Mouse (Mus musculus) G1E (cell line): Measurements from ENCODE around the gene Uba3. TPM values are rescaled to one million over a fixed set of nuclear protein-coding genes. Genes with fewer than 3 reads are reported as not detected.

Source experiments
- ATAC-seq: 2 replicates; pipeline ENCODE4 v1.8.0; 2016; ENCODE audit warnings: mild to moderate bottlenecking; ENCODE audit not compliant: insufficient number of reproducible peaks, poor library complexity, low FRiP score, severe bottlenecking; ENCODE audit errors: extremely low read depth
- DNase-seq: peaks from one replicate; pipeline ENCODE4 v3.0.0; 2012; ENCODE audit warnings: low spot score
- H3K27me3 ChIP-seq: 2 replicates; pipeline ENCODE4 v1.6.1; 2012; ENCODE audit warnings: mild to moderate bottlenecking, low read length, inconsistent platforms; ENCODE audit not compliant: insufficient read depth
- H3K36me3 ChIP-seq: replicated peaks from 2 replicates; pipeline ENCODE3; 2012; ENCODE audit warnings: mild to moderate bottlenecking, inconsistent platforms
- H3K4me1 ChIP-seq: 2 replicates; pipeline ENCODE4 v1.6.1; 2012; ENCODE audit warnings: low read depth, low read length, inconsistent platforms, mixed read lengths; ENCODE audit not compliant: insufficient read depth
- H3K4me3 ChIP-seq: 2 replicates; pipeline ENCODE4 v1.5.1; 2012; ENCODE audit warnings: low read depth, mild to moderate bottlenecking, inconsistent platforms, low read length, moderate library complexity, mixed read lengths
- H3K9me3 ChIP-seq: replicated peaks from 2 replicates; pipeline ENCODE4 v1.6.1; 2012; ENCODE audit warnings: inconsistent platforms
- CTCF ChIP-seq: IDR thresholded peaks from 2 replicates; pipeline ENCODE4 v1.5.1; 2012; ENCODE audit warnings: low read depth, low read length, inconsistent platforms, mixed read lengths
- GATA1 ChIP-seq: IDR thresholded peaks from 2 replicates; pipeline ENCODE4 v1.6.1; 2012; ENCODE audit warnings: borderline replicate concordance, low read length, inconsistent platforms, mixed read lengths
- GATA2 ChIP-seq: IDR thresholded peaks from 2 replicates; pipeline ENCODE4 v1.6.1; 2012; ENCODE audit warnings: low read depth, low read length, inconsistent platforms, borderline replicate concordance
- POLR2AphosphoS5 ChIP-seq: IDR thresholded peaks from 2 replicates; pipeline ENCODE4 v1.6.1; 2012; ENCODE audit warnings: low read depth, low read length, inconsistent platforms; ENCODE audit not compliant: insufficient replicate concordance
- TAL1 ChIP-seq: conservative IDR thresholded peaks from 2 replicates; pipeline ENCODE4 v1.6.1; 2012; ENCODE audit warnings: low read depth, low read length, inconsistent platforms, mixed read lengths
- polyA plus RNA-seq: library from polyadenylated mRNA; stranded (reverse); fragments of >175 nt; gene quantifications from 2 replicates; pipeline ENCODE4 v1.2.3, GENCODE M21; 2012
- total RNA-seq, 2 experiments: library from RNA; stranded (forward) in 1 of 2; stranded (reverse) in 1 of 2; fragments of 200-1000 nt in 1 of 2; fragments of >200 nt in 1 of 2; fragmentation: Nextera tagmentation in 1 of 2; gene quantifications; 2 replicates each; pipeline ENCODE4 v1.2.3; 2014 to 2017

Uba3 gene
- total and polyA plus RNA-seq, 3 experiments: 11.2 to 122 (median 98.7) TPM

GRCm38 (mm10) chr6:97224505-97224904 is 19.1 kb upstream of the Uba3 start:
- DNase-seq (no peak), ATAC-seq (no peak)
- Histone ChIP-seq H3K4me3 (no peak overlapping the region), H3K4me1 (peaks cover 50% of the 10 kb centered on the region), H3K36me3 (peaks cover 83% of the 10 kb centered on the region), H3K9me3 (no peaks in the 10 kb centered on the region), H3K27me3 (no peaks in the 10 kb centered on the region)
- TF ChIP-seq TAL1 (no peak), GATA2 (no peak), CTCF (no peak), GATA1 (no peak)

GRCm38 (mm10) chr6:97223566-97223965 is 18.1 kb upstream of the Uba3 start:
- no peak for TF ChIP-seq CTCF
- no peak for TF ChIP-seq TAL1
- TF ChIP-seq GATA1: no peak
- no peak for TF ChIP-seq POLR2AphosphoS5
- no peak for TF ChIP-seq GATA2
- Histone ChIP-seq H3K36me3 (peaks cover 84% of the 10 kb centered on the region), H3K27me3 (no peaks in the 10 kb centered on the region), H3K9me3 (no peaks in the 10 kb centered on the region), H3K4me1 (peaks cover 50% of the 10 kb centered on the region), H3K4me3 (no peak overlapping the region)
- ATAC-seq (no peak), DNase-seq (no peak)

- Histone ChIP-seq H3K27me3 (no peaks in the 10 kb centered on the region), H3K9me3 (no peaks in the 10 kb centered on the region), H3K36me3 (peaks cover 83% of the 10 kb centered on the region), H3K4me3 (no peak overlapping the region), H3K4me1 (peaks cover 50% of the 10 kb centered on the region)
- DNase-seq: no peak
- no peak for TF ChIP-seq CTCF
- TF ChIP-seq TAL1: no peak
- TF ChIP-seq GATA2: no peak
- no peak for TF ChIP-seq POLR2AphosphoS5
- TF ChIP-seq GATA1: no peak
- no peak for ATAC-seq
Observed at GRCm38 (mm10) chr6:97222931-97223467, 17.6 kb upstream of the Uba3 start.

GRCm38 (mm10) chr6:97222321-97222720 is 16.9 kb upstream of the Uba3 start:
- peaks cover 77% of the 10 kb centered on the region for H3K36me3 ChIP-seq
- ATAC-seq (no peak), DNase-seq (peak; percentile 30)
- no peaks in the 10 kb centered on the region for H3K27me3 ChIP-seq
- H3K9me3 ChIP-seq: no peaks in the 10 kb centered on the region
- H3K4me3 ChIP-seq: no peak overlapping the region
- peaks cover 50% of the 10 kb centered on the region for H3K4me1 ChIP-seq
- TF ChIP-seq CTCF (no peak), TAL1 (no peak)

GRCm38 (mm10) chr6:97221205-97222025 is 16.0 kb upstream of the Uba3 start:
- Histone ChIP-seq H3K36me3 (peaks cover 76% of the 10 kb centered on the region), H3K27me3 (no peaks in the 10 kb centered on the region), H3K4me1 (peaks cover 52% of the 10 kb centered on the region), H3K9me3 (no peaks in the 10 kb centered on the region), H3K4me3 (no peak overlapping the region)
- ATAC-seq: no peak
- no peak for DNase-seq
- TF ChIP-seq GATA1: no peak

- Histone ChIP-seq H3K36me3 (peaks cover 76% of the 10 kb centered on the region), H3K9me3 (no peaks in the 10 kb centered on the region), H3K4me3 (no peak overlapping the region), H3K4me1 (peaks cover 51% of the 10 kb centered on the region), H3K27me3 (no peaks in the 10 kb centered on the region)
- TF ChIP-seq GATA2 (no peak), CTCF (no peak), TAL1 (no peak), POLR2AphosphoS5 (no peak), GATA1 (no peak)
- DNase-seq: no peak
- no peak for ATAC-seq
Observed at GRCm38 (mm10) chr6:97220672-97221071, 15.2 kb upstream of the Uba3 start.

- no peak for TF ChIP-seq POLR2AphosphoS5
- no peak for TF ChIP-seq CTCF
- no peak for TF ChIP-seq TAL1
- TF ChIP-seq GATA1: no peak
- no peak for TF ChIP-seq GATA2
- Histone ChIP-seq H3K27me3 (no peaks in the 10 kb centered on the region), H3K36me3 (peaks cover 71% of the 10 kb centered on the region), H3K9me3 (no peaks in the 10 kb centered on the region), H3K4me1 (peaks cover 50% of the 10 kb centered on the region), H3K4me3 (no peak overlapping the region)
- DNase-seq: no peak
- ATAC-seq: no peak
Observed at GRCm38 (mm10) chr6:97216154-97216821, 10.8 kb upstream of the Uba3 start.
